Mouse (Mus musculus) limb, embryonic 15.5 days (tissue): ENCODE results near the gene Pmf1. TPM values are rescaled to one million over a fixed set of nuclear protein-coding genes. Genes with fewer than 3 reads are reported as not detected.
A peak's percentile ranks its signal among the peaks of the same experiment; 100 is the strongest.

Source experiments
- ATAC-seq: fragments of 200-750 bp; cut with Nextera tagmentation; 2 replicates; pipeline ENCODE4 v1.8.0; 2017; ENCODE audit warnings: low read depth, moderate TSS enrichment; ENCODE audit not compliant: insufficient number of reproducible peaks, low FRiP score, low TSS enrichment
- H3K27ac ChIP-seq: fragments of 300-500 bp; sonication (generic); 2 replicates; pipeline ENCODE4 v1.5.1; 2015; ENCODE audit warnings: moderate library complexity, mild to moderate bottlenecking, inconsistent platforms
- H3K27me3 ChIP-seq: fragments of 300-500 bp; sonication (generic); 2 replicates; pipeline ENCODE4 v1.6.1; 2015; ENCODE audit warnings: inconsistent platforms
- H3K36me3 ChIP-seq: fragments of 300-500 bp; sonication (generic); 2 replicates; pipeline ENCODE4 v1.6.1; 2015; ENCODE audit warnings: inconsistent platforms
- H3K4me1 ChIP-seq: fragments of 300-500 bp; sonication (generic); 2 replicates; pipeline ENCODE4 v1.6.1; 2015; ENCODE audit warnings: inconsistent platforms
- H3K4me2 ChIP-seq: fragments of 300-500 bp; sonication (generic); 2 replicates; pipeline ENCODE4 v1.6.1; 2015; ENCODE audit warnings: mild to moderate bottlenecking, inconsistent platforms
- H3K4me3 ChIP-seq: fragments of 300-500 bp; sonication (generic); 2 replicates; pipeline ENCODE4 v1.5.1; 2015; ENCODE audit warnings: mild to moderate bottlenecking, inconsistent platforms
- H3K9ac ChIP-seq: fragments of 300-500 bp; sonication (generic); 2 replicates; pipeline ENCODE4 v1.6.1; 2015; ENCODE audit warnings: inconsistent platforms
- H3K9me3 ChIP-seq: fragments of 300-500 bp; sonication (generic); 2 replicates; pipeline ENCODE4 v1.6.1; 2016; ENCODE audit warnings: inconsistent platforms
- WGBS: fragments of 180-500 bp; shearing (Covaris S2); methylation state at CpG from one replicate; pipeline ENCODE4 v1.1.7; 2015; 5-methylcytosine and 5-hydroxymethylcytosine counted together
- polyA plus RNA-seq: library from polyadenylated mRNA; unstranded; fragments of >200 nt; fragmentation: Nextera tagmentation; extraction: Ambion mirVana; gene quantifications from 2 replicates; pipeline ENCODE4 v1.2.1, GENCODE M21; 2015

Pmf1 gene
- polyA plus RNA-seq, 1 experiment from 2014 or later: 94.9 TPM

GRCm38 (mm10) chr3:88412636-88413035, 2.5 kb upstream of the Pmf1 start:
- Histone ChIP-seq H3K4me1 (peaks cover 30% of the 10 kb centered on the region), H3K36me3 (peaks cover 61% of the 10 kb centered on the region), H3K4me3 (no peak overlapping the region), H3K27me3 (no peaks in the 10 kb centered on the region), H3K27ac (no peak overlapping the region; the same call in 1 of the 2 replicates), H3K4me2 (no peak overlapping the region), H3K9me3 (no peaks in the 10 kb centered on the region), H3K9ac (no peak overlapping the region)
- WGBS: 89% methylated on average over 11 of the region's 11 CpGs
- no peak for ATAC-seq

GRCm38 (mm10) chr3:88411681-88412080, 1.6 kb upstream of the Pmf1 start:
- no peak overlapping the region for H3K27ac ChIP-seq
- 0 out of 2 replicates have a peak overlapping the region, but pooled peaks have one; percentile 2 for H3K9ac ChIP-seq
- H3K4me2 ChIP-seq: no peak overlapping the region
- H3K4me3 ChIP-seq: no peak overlapping the region
- 89% methylated on average over 4 of the region's 4 CpGs for WGBS
- H3K9me3 ChIP-seq: no peaks in the 10 kb centered on the region
- no peak for ATAC-seq
- H3K36me3 ChIP-seq: peaks cover 54% of the 10 kb centered on the region
- no peaks in the 10 kb centered on the region for H3K27me3 ChIP-seq
- H3K4me1 ChIP-seq: peaks cover 38% of the 10 kb centered on the region

- Histone ChIP-seq H3K4me1 (peaks cover 38% of the 10 kb centered on the region), H3K4me3 (peak overlapping the region; percentile 68), H3K27me3 (no peaks in the 10 kb centered on the region), H3K9me3 (no peaks in the 10 kb centered on the region), H3K9ac (no peak overlapping the region; the same call in 1 of the 2 replicates), H3K4me2 (peak overlapping the region; percentile 78), H3K27ac (peak overlapping the region; percentile 93), H3K36me3 (peaks cover 45% of the 10 kb centered on the region)
- 21% methylated on average over 7 of the region's 7 CpGs for WGBS
- ATAC-seq: no peak
These were observed 507 bp upstream of the Pmf1 start for GRCm38 (mm10) chr3:88410645-88411031.

GRCm38 (mm10) chr3:88408953-88409352, 1.2 kb downstream of the Pmf1 start:
- peaks cover 30% of the 10 kb centered on the region for H3K36me3 ChIP-seq
- no peak overlapping the region; the same call in 1 of the 2 replicates for H3K9ac ChIP-seq
- 59% methylated on average over 5 of the region's 5 CpGs for WGBS

GRCm38 (mm10) chr3:88407529-88407928, 2.6 kb downstream of the Pmf1 start:
- peaks cover 26% of the 10 kb centered on the region for H3K36me3 ChIP-seq
- H3K4me3 ChIP-seq: no peak overlapping the region
- no peak overlapping the region for H3K4me2 ChIP-seq
- no peak overlapping the region for H3K27ac ChIP-seq
- no peak overlapping the region for H3K9ac ChIP-seq
- H3K27me3 ChIP-seq: no peaks in the 10 kb centered on the region
- no peaks in the 10 kb centered on the region for H3K9me3 ChIP-seq
- WGBS: 55% methylated on average over 7 of the region's 7 CpGs
- ATAC-seq: no peak
- H3K4me1 ChIP-seq: peaks cover 38% of the 10 kb centered on the region

More at GRCm38 (mm10) chr3:88408953-88409352, 1.2 kb downstream of the Pmf1 start:
- peak overlapping the region; percentile 68 for H3K4me3 ChIP-seq
- no peak for ATAC-seq
- no peaks in the 10 kb centered on the region for H3K27me3 ChIP-seq
- H3K4me2 ChIP-seq: peak overlapping the region; percentile 78
- no peaks in the 10 kb centered on the region for H3K9me3 ChIP-seq
- H3K27ac ChIP-seq: no peak overlapping the region
- peaks cover 38% of the 10 kb centered on the region for H3K4me1 ChIP-seq

GRCm38 (mm10) chr3:88407090-88407489, 3.0 kb downstream of the Pmf1 start:
- Histone ChIP-seq H3K27me3 (no peaks in the 10 kb centered on the region), H3K4me2 (no peak overlapping the region), H3K27ac (no peak overlapping the region), H3K4me1 (peaks cover 38% of the 10 kb centered on the region), H3K9ac (no peak overlapping the region), H3K4me3 (no peak overlapping the region), H3K36me3 (peaks cover 21% of the 10 kb centered on the region), H3K9me3 (no peaks in the 10 kb centered on the region)
- no peak for ATAC-seq
- 2% methylated on average over 2 of the region's 2 CpGs for WGBS

- no peak overlapping the region for H3K4me2 ChIP-seq
- 90% methylated on average over 10 of the region's 10 CpGs for WGBS
- no peak for ATAC-seq
- peaks cover 17% of the 10 kb centered on the region for H3K36me3 ChIP-seq
- H3K4me1 ChIP-seq: peaks cover 19% of the 10 kb centered on the region
- H3K27ac ChIP-seq: no peak overlapping the region
- no peak overlapping the region for H3K4me3 ChIP-seq
- no peak overlapping the region for H3K9ac ChIP-seq
- H3K27me3 ChIP-seq: no peaks in the 10 kb centered on the region
- H3K9me3 ChIP-seq: no peaks in the 10 kb centered on the region
These were observed 6.5 kb downstream of the Pmf1 start for GRCm38 (mm10) chr3:88403522-88404230.

GRCm38 (mm10) chr3:88398666-88399065, 11.5 kb downstream of the Pmf1 start:
- no peak overlapping the region for H3K27ac ChIP-seq
- H3K4me3 ChIP-seq: no peak overlapping the region
- no peaks in the 10 kb centered on the region for H3K4me1 ChIP-seq
- H3K4me2 ChIP-seq: no peak overlapping the region
- H3K36me3 ChIP-seq: peaks cover 29% of the 10 kb centered on the region
- no peak overlapping the region for H3K9ac ChIP-seq
- no peaks in the 10 kb centered on the region for H3K27me3 ChIP-seq
- H3K9me3 ChIP-seq: no peaks in the 10 kb centered on the region
- no peak for ATAC-seq
- 74% methylated on average over 2 of the region's 2 CpGs for WGBS

GRCm38 (mm10) chr3:88395742-88396141, 14.4 kb downstream of the Pmf1 start:
- 90% methylated on average over 8 of the region's 8 CpGs for WGBS
- no peak overlapping the region for H3K4me2 ChIP-seq
- no peak overlapping the region for H3K4me3 ChIP-seq
- no peaks in the 10 kb centered on the region for H3K27me3 ChIP-seq
- no peak for ATAC-seq
- H3K4me1 ChIP-seq: no peaks in the 10 kb centered on the region
- H3K9ac ChIP-seq: no peak overlapping the region
- H3K9me3 ChIP-seq: no peaks in the 10 kb centered on the region
- no peak overlapping the region for H3K27ac ChIP-seq
- H3K36me3 ChIP-seq: peaks cover 24% of the 10 kb centered on the region

GRCm38 (mm10) chr3:88395288-88395687, 14.8 kb downstream of the Pmf1 start:
- Histone ChIP-seq H3K27me3 (no peaks in the 10 kb centered on the region), H3K36me3 (peaks cover 24% of the 10 kb centered on the region), H3K27ac (no peak overlapping the region), H3K9ac (no peak overlapping the region), H3K4me3 (no peak overlapping the region), H3K4me1 (no peaks in the 10 kb centered on the region), H3K4me2 (no peak overlapping the region), H3K9me3 (no peaks in the 10 kb centered on the region)
- 93% methylated on average over 6 of the region's 6 CpGs for WGBS
- ATAC-seq: no peak

- 77% methylated on average over 9 of the region's 9 CpGs for WGBS
- no peak overlapping the region for H3K27ac ChIP-seq
- no peak overlapping the region for H3K9ac ChIP-seq
- no peaks in the 10 kb centered on the region for H3K4me1 ChIP-seq
- no peak overlapping the region for H3K4me2 ChIP-seq
- H3K36me3 ChIP-seq: peaks cover 18% of the 10 kb centered on the region
- H3K27me3 ChIP-seq: no peaks in the 10 kb centered on the region
- H3K4me3 ChIP-seq: no peak overlapping the region
- no peak for ATAC-seq
- H3K9me3 ChIP-seq: no peaks in the 10 kb centered on the region
These were observed 16.3 kb downstream of the Pmf1 start for GRCm38 (mm10) chr3:88393776-88394375.

- peak; percentile 41; the same call in 1 of the 2 replicates for ATAC-seq
- H3K4me1 ChIP-seq: peaks cover 4% of the 10 kb centered on the region; the same call in 1 of the 2 replicates
- WGBS: 77% methylated on average over 5 of the region's 5 CpGs
These were observed 25.8 kb downstream of the Pmf1 start, which contains the start of gene Bglap for GRCm38 (mm10) chr3:88384364-88384763. TSS of gene Bglap (minus strand) at chr3:88384464.

More at GRCm38 (mm10) chr3:88384364-88384763, 25.8 kb downstream of the Pmf1 start, which contains the start of gene Bglap:
- Histone ChIP-seq H3K9ac (no peak within 1 kb of the TSS), H3K27me3 (no peaks in the 10 kb centered on the region), H3K36me3 (no peaks in the 10 kb centered on the region), H3K27ac (no peak within 1 kb of the TSS), H3K9me3 (no peaks in the 10 kb centered on the region), H3K4me3 (no peak within 1 kb of the TSS), H3K4me2 (no peak within 1 kb of the TSS)
